Mouse (Mus musculus): ENCODE data around the gene Cobll1.

GRCm38 (mm10) chr2:65048234-65049017 is 190.8 kb downstream of the Cobll1 start:
- TF ChIP-seq CTCF (IDR thresholded peaks at IDR 0.05; ENCODE audit: borderline replicate concordance, insufficient read depth, low read length) (no peak), POLR2A (IDR thresholded peaks at IDR 0.05; ENCODE audit: low read depth, low read length) (no peak)
